Mouse (Mus musculus) embryonic facial prominence, embryonic 14.5 days (tissue): ENCODE measurements around the gene Atg16l2. TPM values are rescaled to one million over a fixed set of nuclear protein-coding genes. Genes with fewer than 3 reads are reported as not detected.

ENCODE experiments used
- ATAC-seq: fragments of 200-750 bp; cut with Nextera tagmentation; 2 replicates; pipeline ENCODE4 v1.8.0; 2017; ENCODE audit warnings: low read depth, moderate number of reproducible peaks, moderate TSS enrichment
- DNase-seq: peaks from one replicate; pipeline ENCODE4 v3.0.0-alpha.2; 2015; ENCODE audit warnings: low spot score
- H3K27ac ChIP-seq: fragments of 300-500 bp; sonication (generic); replicated peaks from 2 replicates; pipeline ENCODE4 v1.5.1; 2014; ENCODE audit warnings: low read depth, mild to moderate bottlenecking, low read length, moderate library complexity
- H3K27me3 ChIP-seq: fragments of 300-500 bp; sonication (generic); replicated peaks from 2 replicates; pipeline ENCODE4 v1.6.1; 2014; ENCODE audit warnings: low read length; ENCODE audit not compliant: control insufficient read depth, insufficient read depth
- H3K36me3 ChIP-seq: fragments of 300-500 bp; sonication (generic); 2 replicates; pipeline ENCODE4 v1.6.1; 2014; ENCODE audit warnings: low read length, mixed read lengths; ENCODE audit not compliant: control insufficient read depth, insufficient read depth
- H3K4me1 ChIP-seq: fragments of 300-500 bp; sonication (generic); 2 replicates; pipeline ENCODE4 v1.6.1; 2014; ENCODE audit warnings: antibody characterized with exemption, low read length; ENCODE audit not compliant: control insufficient read depth, insufficient read depth
- H3K4me2 ChIP-seq: fragments of 300-500 bp; sonication (generic); 2 replicates; pipeline ENCODE4 v1.6.1; 2014; ENCODE audit warnings: low read depth, mild to moderate bottlenecking, low read length, moderate library complexity, mixed read lengths
- H3K4me3 ChIP-seq: fragments of 300-500 bp; sonication (generic); 2 replicates; pipeline ENCODE4 v1.5.1; 2014; ENCODE audit warnings: low read depth, mild to moderate bottlenecking, low read length
- H3K9ac ChIP-seq: fragments of 300-500 bp; sonication (generic); 2 replicates; pipeline ENCODE4 v1.6.1; 2014; ENCODE audit warnings: low read depth, mild to moderate bottlenecking, low read length, moderate library complexity, mixed read lengths
- H3K9me3 ChIP-seq: fragments of 300-500 bp; sonication (generic); 2 replicates; pipeline ENCODE4 v1.6.1; 2016; ENCODE audit warnings: low read length; ENCODE audit not compliant: control insufficient read depth
- WGBS: fragments of 180-500 bp; shearing (Covaris S2); extraction: QIAGEN DNeasy Blood & Tissue Kit; methylation state at CpG from one replicate; pipeline ENCODE4 v1.1.7; 2014; 5-methylcytosine and 5-hydroxymethylcytosine counted together
- polyA plus RNA-seq: library from polyadenylated mRNA; unstranded; fragments of >200 nt; fragmentation: Nextera tagmentation; extraction: Ambion mirVana; gene quantifications from 2 replicates; pipeline ENCODE4 v1.2.1, GENCODE M21; 2014

Gene Atg16l2
- polyA plus RNA-seq, result 9.7 and 10.5 TPM in 2 replicates

DNA sequence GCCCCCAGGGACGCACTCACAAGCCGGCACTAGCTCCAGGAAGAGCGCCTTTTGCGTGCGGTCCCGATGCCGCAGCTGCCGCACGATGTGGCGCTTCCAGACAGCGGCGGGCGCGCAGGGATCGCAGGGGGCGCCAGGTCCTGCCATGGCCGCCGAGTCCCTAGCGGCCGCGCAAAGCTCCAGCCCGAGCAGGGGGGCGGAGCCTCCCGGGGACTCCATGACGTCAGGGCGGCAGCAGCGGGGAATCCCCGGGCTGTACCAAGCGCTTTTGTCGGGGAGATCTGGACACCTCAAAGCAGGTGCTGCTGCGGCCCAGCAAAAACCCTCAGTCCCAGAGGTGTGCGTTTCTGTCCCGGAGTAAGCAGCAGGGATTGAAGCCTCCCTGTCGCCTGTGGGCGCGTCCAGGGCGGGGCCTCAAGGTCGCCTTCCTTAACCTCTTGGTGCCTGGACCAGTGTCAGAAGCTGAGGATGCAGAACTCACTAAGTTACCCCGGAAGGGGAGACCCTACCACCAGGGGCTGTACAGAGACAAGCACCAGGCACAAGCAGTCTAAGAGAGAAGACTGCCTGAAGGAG, at the start of gene Atg16l2:
Atg16l2 (minus strand) TSS at position 371 of the 576 bp plus-strand sequence.
- H3K9ac ChIP-seq, result peak within 1 kb of the TSS; percentile 68
- 0 out of 2 replicates have a peak, but pooled peaks cover 7% of the 10 kb centered on the region for H3K4me1 ChIP-seq
- peak within 1 kb of the TSS; percentile 46 for H3K27ac ChIP-seq
- H3K36me3 ChIP-seq, result no peaks in the 10 kb centered on the region
- no peaks in the 10 kb centered on the region for H3K9me3 ChIP-seq
- peaks cover 6% of the 10 kb centered on the region; the same call in 1 of the 2 replicates for H3K27me3 ChIP-seq
- DNase-seq (peak; percentile 96), ATAC-seq (peak; percentile 98)
- H3K4me2 ChIP-seq, result peak within 1 kb of the TSS; percentile 86
- H3K4me3 ChIP-seq, result peak within 1 kb of the TSS; percentile 61
- 1% methylated on average over 25 of the region's 39 CpGs for WGBS

DNA sequence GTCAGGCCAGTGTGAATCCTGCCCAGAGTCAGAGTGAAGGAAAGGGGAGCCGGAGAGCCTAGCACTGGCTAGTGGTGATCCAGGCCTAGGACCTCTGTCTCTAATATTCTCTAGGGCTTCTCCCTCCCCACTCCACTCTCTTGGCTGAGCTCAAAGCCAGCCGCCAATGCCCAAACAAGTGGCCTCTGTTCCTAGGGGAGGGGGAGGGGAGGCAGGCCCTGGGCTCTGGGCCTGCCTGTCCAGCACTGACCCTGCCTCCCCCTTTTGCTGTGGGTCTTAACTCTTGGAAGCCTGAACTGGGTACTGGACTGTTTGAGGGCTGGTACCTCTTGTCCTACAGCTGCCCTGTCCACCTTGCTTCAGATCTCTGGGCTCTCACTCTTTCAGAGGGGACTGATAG, 47.8 kb upstream of the Atg16l2 start:
- Histone ChIP-seq H3K4me3 (no peak overlapping the region), H3K4me2 (no peak overlapping the region), H3K27ac (no peak overlapping the region), H3K9ac (no peak overlapping the region), H3K27me3 (peaks cover 7% of the 10 kb centered on the region), H3K4me1 (peaks cover 4% of the 10 kb centered on the region; the same call in 1 of the 2 replicates), H3K36me3 (no peaks in the 10 kb centered on the region), H3K9me3 (no peaks in the 10 kb centered on the region)
- WGBS, result 60% methylated on average over 2 of the region's 2 CpGs
- no peak for DNase-seq
- no peak for ATAC-seq

DNA sequence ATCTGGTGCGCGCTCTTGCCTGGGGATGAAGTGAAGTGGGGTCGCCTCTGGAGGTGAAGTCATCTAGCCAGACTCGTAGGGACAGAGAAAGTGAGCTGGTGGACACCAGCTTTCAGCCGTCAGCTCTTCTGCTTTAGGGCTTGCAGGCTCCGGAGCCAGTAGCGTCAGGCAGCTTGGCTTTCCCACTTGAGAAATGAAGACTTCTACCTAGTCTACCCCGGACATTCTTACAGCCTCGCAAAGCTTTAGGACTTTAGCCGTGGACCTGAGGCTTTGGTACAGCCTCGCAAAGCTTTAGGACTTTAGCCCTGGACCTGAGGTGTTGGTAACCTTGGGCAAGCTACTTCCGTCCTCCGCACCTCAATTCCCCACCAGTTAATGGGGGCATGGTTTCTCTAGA, 46.3 kb upstream of the Atg16l2 start:
- H3K27ac ChIP-seq, result no peak overlapping the region
- peaks cover 7% of the 10 kb centered on the region for H3K27me3 ChIP-seq
- DNase-seq, result no peak
- H3K9me3 ChIP-seq, result no peaks in the 10 kb centered on the region
- H3K9ac ChIP-seq, result peak overlapping the region; percentile 57
- H3K4me3 ChIP-seq, result peak overlapping the region; percentile 53
- H3K4me1 ChIP-seq, result peaks cover 4% of the 10 kb centered on the region; the same call in 1 of the 2 replicates
- no peak for ATAC-seq
- 6% methylated on average over 13 of the region's 13 CpGs for WGBS
- H3K36me3 ChIP-seq, result no peaks in the 10 kb centered on the region; the same call in 1 of the 2 replicates
- H3K4me2 ChIP-seq, result peak overlapping the region; percentile 94

DNA sequence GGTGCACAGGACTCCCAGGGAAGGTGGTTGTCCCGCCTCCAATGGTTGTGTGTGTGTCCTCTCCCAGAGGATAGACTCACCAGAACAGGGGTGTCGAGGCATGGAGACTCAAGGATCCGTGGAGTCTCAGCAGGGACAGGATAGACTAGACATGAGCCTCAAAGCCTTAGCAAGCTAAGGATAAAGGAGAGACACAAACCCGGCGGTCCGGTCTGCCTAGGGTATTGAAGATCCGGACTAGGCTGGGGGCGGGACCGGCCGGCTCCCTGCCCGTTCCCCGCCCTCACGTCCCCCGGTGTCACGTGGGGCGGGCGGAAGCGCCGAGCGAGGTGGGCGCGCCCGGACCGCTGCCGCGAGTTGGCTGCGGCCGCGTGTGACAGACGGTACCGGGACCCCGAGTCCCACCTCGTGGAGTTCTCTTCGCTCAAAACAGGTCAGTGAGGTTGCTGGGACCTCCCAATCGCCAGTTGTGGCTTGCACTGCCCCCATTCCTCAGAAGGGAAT, 45.8 kb upstream of the Atg16l2 start, which contains the start of gene Arap1:
Arap1 (plus strand) TSS at position 301 of the 504 bp plus-strand sequence.
- Histone ChIP-seq H3K36me3 (no peaks in the 10 kb centered on the region; the same call in 1 of the 2 replicates), H3K9ac (peak within 1 kb of the TSS; percentile 57), H3K4me2 (peak within 1 kb of the TSS; percentile 94), H3K4me1 (peaks cover 4% of the 10 kb centered on the region; the same call in 1 of the 2 replicates), H3K4me3 (peak within 1 kb of the TSS; percentile 53), H3K27ac (no peak within 1 kb of the TSS), H3K9me3 (no peaks in the 10 kb centered on the region), H3K27me3 (peaks cover 7% of the 10 kb centered on the region)
- DNase-seq, result peak; percentile 80
- peak; percentile 87 for ATAC-seq
- 1% methylated on average over 15 of the region's 35 CpGs for WGBS

DNA sequence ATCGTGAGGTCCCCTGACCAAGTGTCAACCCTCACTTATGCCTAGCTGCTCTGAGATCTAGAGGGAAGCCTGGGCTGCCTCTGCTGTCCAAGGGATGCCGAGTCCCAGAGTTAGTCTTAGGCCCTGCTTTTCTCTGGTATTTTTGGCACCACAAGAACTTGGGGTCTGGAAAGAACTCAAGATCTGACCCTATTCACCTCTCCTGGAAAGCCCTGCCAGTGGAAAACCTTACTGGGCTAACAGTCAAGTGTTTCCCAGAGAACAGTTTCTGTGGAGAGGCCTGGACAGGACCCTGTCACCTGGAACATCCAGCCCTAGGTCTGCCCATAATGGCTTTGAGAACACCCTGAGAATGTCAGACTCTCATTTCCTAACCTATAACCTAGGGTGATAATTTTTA, 44.9 kb upstream of the Atg16l2 start:
- Histone ChIP-seq H3K27ac (no peak overlapping the region), H3K4me1 (peaks cover 4% of the 10 kb centered on the region; the same call in 1 of the 2 replicates), H3K9me3 (no peaks in the 10 kb centered on the region), H3K9ac (no peak overlapping the region), H3K36me3 (no peaks in the 10 kb centered on the region; the same call in 1 of the 2 replicates), H3K4me2 (peak overlapping the region; percentile 94; the same call in 1 of the 2 replicates), H3K4me3 (no peak overlapping the region), H3K27me3 (peaks cover 7% of the 10 kb centered on the region)
- WGBS, result 75% methylated on average over 2 of the region's 2 CpGs
- DNase-seq (no peak), ATAC-seq (no peak)

DNA sequence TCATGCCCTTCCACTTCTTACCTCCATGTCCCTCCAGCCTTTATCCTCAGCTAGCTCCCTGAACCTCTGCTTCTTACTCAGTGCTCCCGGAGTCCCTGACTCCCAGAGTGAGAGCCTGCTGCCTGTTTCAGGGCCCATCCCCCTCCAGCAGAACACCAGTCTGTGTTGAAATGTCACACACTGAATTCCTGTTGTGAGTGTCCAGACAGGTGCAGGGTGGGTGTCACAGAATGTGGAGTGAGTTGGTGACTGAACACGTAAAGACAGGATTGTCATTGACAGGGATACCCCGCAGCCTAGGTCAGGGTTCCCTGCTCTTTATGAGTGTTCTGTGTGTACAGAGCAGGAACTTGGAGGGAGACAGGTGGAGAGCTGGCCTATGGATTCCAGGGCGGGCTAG, 42.8 kb upstream of the Atg16l2 start:
- H3K9ac ChIP-seq, result no peak overlapping the region
- no peak for DNase-seq
- H3K9me3 ChIP-seq, result no peaks in the 10 kb centered on the region

DNA sequence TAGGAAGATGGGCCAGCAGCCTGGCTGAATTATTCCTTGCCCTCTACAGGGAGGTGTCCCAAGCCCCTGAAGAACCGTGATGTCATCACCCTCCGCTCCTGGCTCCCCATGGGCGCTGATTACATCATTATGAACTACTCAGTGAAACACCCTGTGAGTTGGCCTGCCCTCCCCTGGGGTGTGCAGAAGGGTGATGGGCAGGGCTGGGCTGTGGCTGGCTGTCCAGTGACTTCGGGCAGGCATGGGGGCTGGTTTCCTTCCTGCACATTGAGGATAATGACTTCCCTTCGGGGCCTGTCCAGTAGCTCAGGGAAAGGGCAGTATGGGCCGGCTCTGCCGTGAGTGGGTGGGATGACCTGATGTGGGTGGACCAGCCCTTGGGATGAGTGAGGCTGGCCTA, 41.1 kb upstream of the Atg16l2 start:
- no peaks in the 10 kb centered on the region for H3K4me1 ChIP-seq
- no peak for ATAC-seq
- H3K36me3 ChIP-seq, result no peaks in the 10 kb centered on the region; the same call in 1 of the 2 replicates
- no peak overlapping the region for H3K4me2 ChIP-seq
- H3K9ac ChIP-seq, result no peak overlapping the region; the same call in 1 of the 2 replicates
- 72% methylated on average over 7 of the region's 7 CpGs for WGBS
- H3K27ac ChIP-seq, result no peak overlapping the region
- DNase-seq, result no peak
- no peak overlapping the region for H3K4me3 ChIP-seq
- no peaks in the 10 kb centered on the region for H3K9me3 ChIP-seq
- H3K27me3 ChIP-seq, result no peaks in the 10 kb centered on the region

More for the DNA sequence above, 42.8 kb upstream of the Atg16l2 start:
- 55% methylated on average over 4 of the region's 4 CpGs for WGBS
- ATAC-seq, result no peak
- Histone ChIP-seq H3K4me2 (no peak overlapping the region), H3K4me3 (no peak overlapping the region), H3K27me3 (peaks cover 7% of the 10 kb centered on the region), H3K36me3 (no peaks in the 10 kb centered on the region; the same call in 1 of the 2 replicates), H3K4me1 (peaks cover 4% of the 10 kb centered on the region; the same call in 1 of the 2 replicates), H3K27ac (no peak overlapping the region)

DNA sequence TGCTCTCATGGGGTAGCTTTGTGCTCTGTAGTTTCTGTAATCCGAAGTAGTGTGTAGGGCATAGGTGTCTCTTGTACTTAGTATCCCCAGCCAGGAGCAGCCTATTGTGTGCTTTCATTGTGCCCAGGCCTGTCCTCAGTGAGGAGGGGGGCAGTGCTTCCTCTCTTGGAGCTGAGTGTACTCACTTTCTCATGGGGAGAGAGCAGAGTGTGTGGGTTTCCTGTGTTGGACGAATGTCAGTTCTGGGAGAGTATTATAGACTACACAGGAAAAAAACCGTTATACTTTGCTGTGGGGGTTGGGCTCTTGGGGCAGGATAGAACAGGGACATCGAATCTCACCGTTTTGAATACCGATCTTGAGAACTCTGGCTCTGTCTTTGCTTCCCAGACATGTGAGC, 39.4 kb upstream of the Atg16l2 start:
- H3K4me2 ChIP-seq, result no peak overlapping the region
- H3K27ac ChIP-seq, result no peak overlapping the region
- no peaks in the 10 kb centered on the region; the same call in 1 of the 2 replicates for H3K36me3 ChIP-seq
- DNase-seq (no peak), ATAC-seq (no peak)
- H3K27me3 ChIP-seq, result no peaks in the 10 kb centered on the region
- no peak overlapping the region for H3K9ac ChIP-seq
- no peaks in the 10 kb centered on the region for H3K4me1 ChIP-seq
- WGBS, result 31% methylated on average over 6 of the region's 6 CpGs
- no peaks in the 10 kb centered on the region for H3K9me3 ChIP-seq
- no peak overlapping the region for H3K4me3 ChIP-seq
